Mouse (Mus musculus): ENCODE measurements at regions not wholly inside any gene's neighbourhood (a gene's known extent, or its start where the extent isn't known, plus 50 kb on each side); places are given as distances from the start of the nearest gene placed in this dataset.

DNA sequence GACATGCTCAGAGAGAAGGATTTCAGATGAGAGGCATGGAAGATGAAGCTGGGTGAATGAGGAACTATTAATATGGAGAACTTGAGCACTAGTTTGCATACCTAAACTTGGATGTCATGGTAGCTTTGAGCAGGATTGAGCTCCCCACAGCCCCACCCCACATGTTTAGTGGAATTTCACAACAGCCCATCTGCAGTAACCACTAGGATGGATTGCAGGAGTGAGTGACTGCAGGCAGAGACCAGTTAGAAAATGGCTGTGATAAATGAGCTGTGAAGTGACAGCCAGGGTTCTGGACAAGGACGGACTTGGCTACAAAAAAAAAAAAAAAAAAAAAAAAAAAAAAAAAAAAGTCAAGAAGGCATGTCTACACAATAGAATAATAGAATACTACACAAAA is 173.9 kb upstream of the Rbms1 start:
- no peak overlapping the region for H3K9ac ChIP-seq (ENCODE audit: low read depth, low read length)
- no peaks in the 10 kb centered on the region for H3K27me3 ChIP-seq (ENCODE audit: control insufficient read depth, insufficient read depth, low read length)
- no peak overlapping the region for H3K4me3 ChIP-seq (ENCODE audit: low read depth, low read length)
- DNase-seq (ENCODE audit: low spot score) = no peak
- no peaks in the 10 kb centered on the region for H3K4me1 ChIP-seq (replicated peaks; ENCODE audit: control insufficient read depth, insufficient read depth, low read length)
- H3K36me3 ChIP-seq (ENCODE audit: control insufficient read depth, insufficient read depth, low read length) = no peaks in the 10 kb centered on the region
- no peaks in the 10 kb centered on the region for H3K9me3 ChIP-seq (ENCODE audit: control insufficient read depth, low read length)
- no peak overlapping the region for H3K4me2 ChIP-seq (replicated peaks; ENCODE audit: low read depth, low read length)
- 17% methylated on average over 1 of the region's 1 CpGs for WGBS
- H3K27ac ChIP-seq (ENCODE audit: low read depth, low read length) = no peak overlapping the region
- ATAC-seq (ENCODE audit: low FRiP score) = no peak

GRCm38 (mm10) chr2:61123046-61123806 is 160.2 kb upstream of the Rbms1 start:
- H3K27ac ChIP-seq (ENCODE audit: low read depth, low read length) = no peak overlapping the region
- H3K36me3 ChIP-seq (ENCODE audit: control insufficient read depth, insufficient read depth, low read length) = no peaks in the 10 kb centered on the region
- no peaks in the 10 kb centered on the region for H3K9me3 ChIP-seq (ENCODE audit: control insufficient read depth, low read length)
- ATAC-seq (ENCODE audit: low FRiP score) = no peak
- no peak overlapping the region for H3K9ac ChIP-seq (ENCODE audit: low read depth, low read length)
- 80% methylated on average over 7 of the region's 7 CpGs for WGBS
- no peaks in the 10 kb centered on the region for H3K4me1 ChIP-seq (replicated peaks; ENCODE audit: control insufficient read depth, insufficient read depth, low read length)
- H3K4me2 ChIP-seq (replicated peaks; ENCODE audit: low read depth, low read length) = no peak overlapping the region
- no peak overlapping the region for H3K4me3 ChIP-seq (ENCODE audit: low read depth, low read length)
- H3K27me3 ChIP-seq (ENCODE audit: control insufficient read depth, insufficient read depth, low read length) = no peaks in the 10 kb centered on the region
- DNase-seq (ENCODE audit: low spot score) = no peak

DNA sequence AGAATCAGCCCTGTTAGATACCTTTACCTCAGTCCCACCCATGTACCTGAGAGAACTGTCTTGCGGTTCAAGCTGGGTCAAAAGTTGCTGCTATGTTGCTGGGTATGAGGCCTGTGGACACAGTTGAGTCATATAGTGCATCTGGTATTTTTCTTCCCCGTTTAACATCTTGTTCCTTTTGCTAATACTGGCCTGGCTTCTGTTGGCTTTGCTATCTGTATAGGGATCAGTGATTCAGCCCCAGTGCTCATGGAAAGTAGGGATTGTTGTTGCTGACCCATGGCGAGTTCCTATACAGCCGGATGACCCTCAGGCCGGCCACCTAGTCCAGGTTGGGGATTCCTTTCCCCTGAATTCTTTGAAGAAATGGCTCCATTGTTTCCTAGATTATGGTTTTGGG is 158.3 kb upstream of the Rbms1 start:
- H3K9me3 ChIP-seq (ENCODE audit: control insufficient read depth, low read length) = no peaks in the 10 kb centered on the region
- H3K27me3 ChIP-seq (ENCODE audit: control insufficient read depth, insufficient read depth, low read length) = no peaks in the 10 kb centered on the region
- H3K27ac ChIP-seq (ENCODE audit: low read depth, low read length) = no peak overlapping the region
- H3K36me3 ChIP-seq (ENCODE audit: control insufficient read depth, insufficient read depth, low read length) = no peaks in the 10 kb centered on the region
- WGBS = 78% methylated on average over 5 of the region's 5 CpGs
- no peak overlapping the region for H3K4me3 ChIP-seq (ENCODE audit: low read depth, low read length)
- H3K9ac ChIP-seq (ENCODE audit: low read depth, low read length) = no peak overlapping the region
- no peak overlapping the region for H3K4me2 ChIP-seq (replicated peaks; ENCODE audit: low read depth, low read length)
- ATAC-seq (ENCODE audit: low FRiP score) = no peak
- DNase-seq (ENCODE audit: low spot score) = no peak
- no peaks in the 10 kb centered on the region for H3K4me1 ChIP-seq (replicated peaks; ENCODE audit: control insufficient read depth, insufficient read depth, low read length)

GRCm38 (mm10) chr2:61114620-61115019 is 151.6 kb upstream of the Rbms1 start:
- Histone ChIP-seq H3K9me3 (ENCODE audit: control insufficient read depth, low read length) (no peaks in the 10 kb centered on the region), H3K4me1 (replicated peaks; ENCODE audit: control insufficient read depth, insufficient read depth, low read length) (no peaks in the 10 kb centered on the region), H3K27ac (ENCODE audit: low read depth, low read length) (no peak overlapping the region), H3K9ac (ENCODE audit: low read depth, low read length) (no peak overlapping the region), H3K4me2 (replicated peaks; ENCODE audit: low read depth, low read length) (no peak overlapping the region), H3K36me3 (ENCODE audit: control insufficient read depth, insufficient read depth, low read length) (no peaks in the 10 kb centered on the region), H3K27me3 (ENCODE audit: control insufficient read depth, insufficient read depth, low read length) (no peaks in the 10 kb centered on the region), H3K4me3 (ENCODE audit: low read depth, low read length) (no peak overlapping the region)
- no peak for ATAC-seq (ENCODE audit: low FRiP score)
- 59% methylated on average over 2 of the region's 2 CpGs for WGBS
- DNase-seq (ENCODE audit: low spot score) = no peak

- WGBS = 90% methylated on average over 6 of the region's 6 CpGs
- H3K4me1 ChIP-seq (replicated peaks; ENCODE audit: control insufficient read depth, insufficient read depth, low read length) = no peaks in the 10 kb centered on the region
- no peak overlapping the region for H3K4me3 ChIP-seq (ENCODE audit: low read depth, low read length)
- H3K36me3 ChIP-seq (ENCODE audit: control insufficient read depth, insufficient read depth, low read length) = no peaks in the 10 kb centered on the region
- H3K27me3 ChIP-seq (ENCODE audit: control insufficient read depth, insufficient read depth, low read length) = no peaks in the 10 kb centered on the region
- ATAC-seq (ENCODE audit: low FRiP score) (no peak), DNase-seq (ENCODE audit: low spot score) (no peak)
- H3K27ac ChIP-seq (ENCODE audit: low read depth, low read length) = no peak overlapping the region
- H3K9ac ChIP-seq (ENCODE audit: low read depth, low read length) = no peak overlapping the region
- no peaks in the 10 kb centered on the region for H3K9me3 ChIP-seq (ENCODE audit: control insufficient read depth, low read length)
- no peak overlapping the region for H3K4me2 ChIP-seq (replicated peaks; ENCODE audit: low read depth, low read length)
Observed at GRCm38 (mm10) chr2:61113916-61114315, 150.9 kb upstream of the Rbms1 start.

DNA sequence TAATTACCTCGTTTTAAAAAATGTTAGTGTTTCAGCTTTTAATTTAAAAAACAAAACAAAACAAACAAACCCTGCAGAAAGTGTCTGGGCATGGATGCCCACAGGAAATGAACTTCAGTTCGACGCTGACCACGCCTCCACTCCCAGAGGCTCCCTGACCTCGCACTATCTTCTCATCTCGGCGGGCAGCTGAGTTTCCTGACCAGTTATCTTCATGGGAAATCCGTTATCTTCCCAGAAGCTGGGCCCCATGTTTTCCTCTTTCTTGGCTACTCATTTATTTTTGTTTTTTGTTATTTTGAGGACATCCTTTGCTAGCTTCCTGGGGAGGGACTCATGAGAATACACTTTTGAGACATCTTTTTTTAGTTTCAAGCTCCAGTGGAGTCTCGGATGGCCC is 147.6 kb upstream of the Rbms1 start:
- H3K27ac ChIP-seq (ENCODE audit: low read depth, low read length) = no peak overlapping the region
- DNase-seq (ENCODE audit: low spot score) (no peak), ATAC-seq (ENCODE audit: low FRiP score) (no peak)
- no peaks in the 10 kb centered on the region for H3K36me3 ChIP-seq (ENCODE audit: control insufficient read depth, insufficient read depth, low read length)
- H3K4me1 ChIP-seq (replicated peaks; ENCODE audit: control insufficient read depth, insufficient read depth, low read length) = no peaks in the 10 kb centered on the region
- no peak overlapping the region for H3K4me2 ChIP-seq (replicated peaks; ENCODE audit: low read depth, low read length)
- no peak overlapping the region for H3K4me3 ChIP-seq (ENCODE audit: low read depth, low read length)
- WGBS = 65% methylated on average over 9 of the region's 9 CpGs
- H3K27me3 ChIP-seq (ENCODE audit: control insufficient read depth, insufficient read depth, low read length) = no peaks in the 10 kb centered on the region
- H3K9ac ChIP-seq (ENCODE audit: low read depth, low read length) = no peak overlapping the region
- H3K9me3 ChIP-seq (ENCODE audit: control insufficient read depth, low read length) = no peaks in the 10 kb centered on the region

DNA sequence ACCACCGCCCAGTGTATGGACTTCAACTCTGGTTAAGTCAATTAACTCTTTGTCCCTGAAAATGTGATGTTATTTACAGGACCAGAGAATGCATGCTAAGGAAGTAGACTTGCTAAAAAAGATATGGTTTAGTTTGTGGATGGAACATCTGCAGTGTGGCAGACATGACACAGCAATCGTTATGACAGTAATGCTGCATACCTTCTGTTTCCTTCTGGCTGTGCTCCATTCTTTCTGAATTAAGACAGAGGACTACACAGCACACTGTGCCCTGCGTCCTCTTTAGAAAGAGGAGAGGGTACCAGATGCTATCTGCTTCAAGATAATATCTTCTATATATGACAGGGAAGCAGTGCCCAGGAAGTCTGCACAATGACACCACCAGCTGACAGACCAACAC is 146.6 kb upstream of the Rbms1 start:
- no peaks in the 10 kb centered on the region for H3K36me3 ChIP-seq (ENCODE audit: control insufficient read depth, insufficient read depth, low read length)
- H3K4me3 ChIP-seq (ENCODE audit: low read depth, low read length) = no peak overlapping the region
- ATAC-seq (ENCODE audit: low FRiP score) = no peak
- H3K27me3 ChIP-seq (ENCODE audit: control insufficient read depth, insufficient read depth, low read length) = no peaks in the 10 kb centered on the region
- H3K9me3 ChIP-seq (ENCODE audit: control insufficient read depth, low read length) = no peaks in the 10 kb centered on the region
- H3K27ac ChIP-seq (ENCODE audit: low read depth, low read length) = no peak overlapping the region
- no peak overlapping the region for H3K4me2 ChIP-seq (replicated peaks; ENCODE audit: low read depth, low read length)
- no peak for DNase-seq (ENCODE audit: low spot score)
- WGBS = 89% methylated on average over 3 of the region's 3 CpGs
- H3K9ac ChIP-seq (ENCODE audit: low read depth, low read length) = no peak overlapping the region
- no peaks in the 10 kb centered on the region for H3K4me1 ChIP-seq (replicated peaks; ENCODE audit: control insufficient read depth, insufficient read depth, low read length)

DNA sequence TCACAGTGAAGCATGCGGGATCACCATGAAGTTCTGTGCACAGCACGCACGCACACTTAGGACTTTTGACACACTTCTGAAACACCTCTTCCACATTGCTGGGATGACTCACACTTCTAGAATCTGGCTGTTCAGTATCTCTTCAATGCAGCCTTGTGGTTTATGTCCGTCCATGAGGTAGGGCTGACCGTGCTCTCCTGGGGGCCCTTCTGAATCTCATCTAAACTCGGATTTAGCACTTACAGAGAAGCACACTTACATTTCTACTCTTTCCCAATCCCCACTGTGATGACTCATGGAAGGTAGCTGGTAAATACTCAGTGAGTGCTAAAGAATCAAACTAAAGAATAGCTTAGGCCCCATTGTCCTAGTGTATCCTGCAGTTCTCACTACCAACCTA is 142.2 kb upstream of the Rbms1 start:
- WGBS = 92% methylated on average over 6 of the region's 6 CpGs
- Histone ChIP-seq H3K27ac (ENCODE audit: low read depth, low read length) (no peak overlapping the region), H3K9me3 (ENCODE audit: control insufficient read depth, low read length) (no peaks in the 10 kb centered on the region), H3K9ac (ENCODE audit: low read depth, low read length) (no peak overlapping the region), H3K36me3 (ENCODE audit: control insufficient read depth, insufficient read depth, low read length) (no peaks in the 10 kb centered on the region), H3K4me2 (replicated peaks; ENCODE audit: low read depth, low read length) (no peak overlapping the region), H3K4me1 (replicated peaks; ENCODE audit: control insufficient read depth, insufficient read depth, low read length) (no peaks in the 10 kb centered on the region), H3K4me3 (ENCODE audit: low read depth, low read length) (no peak overlapping the region), H3K27me3 (ENCODE audit: control insufficient read depth, insufficient read depth, low read length) (no peaks in the 10 kb centered on the region)
- no peak for ATAC-seq (ENCODE audit: low FRiP score)
- DNase-seq (ENCODE audit: low spot score) = no peak

DNA sequence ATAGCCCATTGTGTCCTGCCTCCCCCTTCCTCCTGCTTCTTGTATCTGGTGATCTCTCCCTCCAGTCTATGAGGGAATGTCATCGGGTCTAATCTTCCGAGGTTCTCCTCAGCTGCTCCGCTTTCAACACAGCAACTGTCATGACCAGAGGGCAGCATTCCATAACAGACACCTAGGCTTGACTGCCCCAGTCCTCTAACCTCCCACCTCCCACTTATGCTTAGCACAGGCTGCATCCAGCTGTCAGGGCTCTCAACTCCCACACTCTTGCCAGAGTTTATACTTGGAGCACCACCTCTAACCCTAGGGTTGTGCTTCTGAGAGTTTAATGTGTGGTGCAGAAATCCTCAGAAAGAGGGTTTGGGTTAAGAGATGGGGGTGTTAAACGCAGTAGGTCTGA is 137.9 kb upstream of the Rbms1 start:
- DNase-seq (ENCODE audit: low spot score) = no peak
- H3K4me1 ChIP-seq (replicated peaks; ENCODE audit: control insufficient read depth, insufficient read depth, low read length) = no peaks in the 10 kb centered on the region
- H3K27ac ChIP-seq (ENCODE audit: low read depth, low read length) = no peak overlapping the region
- 86% methylated on average over 4 of the region's 4 CpGs for WGBS
- no peak overlapping the region for H3K9ac ChIP-seq (ENCODE audit: low read depth, low read length)
- H3K27me3 ChIP-seq (ENCODE audit: control insufficient read depth, insufficient read depth, low read length) = no peaks in the 10 kb centered on the region
- ATAC-seq (ENCODE audit: low FRiP score) = no peak
- no peak overlapping the region for H3K4me3 ChIP-seq (ENCODE audit: low read depth, low read length)
- no peaks in the 10 kb centered on the region for H3K9me3 ChIP-seq (ENCODE audit: control insufficient read depth, low read length)
- H3K4me2 ChIP-seq (replicated peaks; ENCODE audit: low read depth, low read length) = no peak overlapping the region
- H3K36me3 ChIP-seq (ENCODE audit: control insufficient read depth, insufficient read depth, low read length) = no peaks in the 10 kb centered on the region
